Mouse (Mus musculus) naive thymus-derived CD4-positive, alpha-beta T cell, adult 2 months (primary cell): ENCODE data around the gene Ankrd40.

Source experiments
- DNase-seq: peaks from one replicate; pipeline ENCODE4 v3.0.0-alpha.2; 2011; ENCODE audit warnings: low read depth

Gene Ankrd40

DNA sequence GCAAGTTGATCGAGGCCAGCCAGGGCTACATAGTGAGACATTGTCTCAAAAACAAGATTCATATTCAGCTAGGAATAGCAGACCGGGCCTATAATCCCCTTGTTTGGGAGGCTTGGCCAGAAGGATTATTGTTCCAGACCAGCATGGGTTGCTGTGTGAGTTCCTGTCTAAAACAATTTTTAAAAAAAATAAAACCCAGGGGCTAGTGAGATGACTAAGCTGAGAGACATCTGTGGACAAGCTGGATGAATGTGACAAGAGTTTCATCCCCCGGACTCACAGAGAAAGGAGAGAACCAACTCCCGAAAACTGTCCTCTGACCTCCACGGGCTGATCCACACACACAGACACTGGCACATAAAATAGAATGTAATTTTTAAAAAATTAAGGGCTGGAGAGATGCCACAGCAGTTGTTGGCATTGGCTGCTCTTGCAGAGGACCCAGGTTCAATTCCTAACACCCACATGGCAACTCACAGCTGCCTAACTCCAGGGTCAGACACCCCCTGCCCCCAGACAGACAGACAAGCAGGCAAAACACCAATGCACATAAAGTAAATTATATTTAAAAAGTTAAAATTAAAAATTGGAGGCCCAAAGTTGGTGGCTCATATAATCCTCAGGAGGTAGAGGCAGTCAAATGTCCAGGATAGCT lies 4.4 kb upstream of the Ankrd40 start:
- DNase-seq: no peak

DNA sequence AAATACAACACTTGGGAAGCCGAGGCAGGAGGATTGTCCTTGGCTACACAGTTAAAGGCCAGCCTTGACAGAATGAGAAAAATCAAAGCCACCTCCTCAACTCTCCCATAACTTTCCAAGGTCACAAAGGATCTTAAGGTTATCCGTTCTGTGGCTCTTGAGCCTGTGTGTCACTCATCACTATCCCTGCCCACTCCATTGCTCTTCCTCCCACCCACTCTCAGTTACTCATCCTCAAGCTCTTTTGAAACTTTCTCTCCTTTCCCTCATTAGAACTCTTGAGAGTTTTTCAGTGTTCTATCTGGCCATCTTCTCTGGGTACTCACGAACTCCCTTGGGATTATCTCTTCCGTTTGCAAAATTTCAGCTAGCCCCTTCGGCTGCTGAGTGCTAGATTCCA lies 3.2 kb upstream of the Ankrd40 start:
- no peak for DNase-seq

DNA sequence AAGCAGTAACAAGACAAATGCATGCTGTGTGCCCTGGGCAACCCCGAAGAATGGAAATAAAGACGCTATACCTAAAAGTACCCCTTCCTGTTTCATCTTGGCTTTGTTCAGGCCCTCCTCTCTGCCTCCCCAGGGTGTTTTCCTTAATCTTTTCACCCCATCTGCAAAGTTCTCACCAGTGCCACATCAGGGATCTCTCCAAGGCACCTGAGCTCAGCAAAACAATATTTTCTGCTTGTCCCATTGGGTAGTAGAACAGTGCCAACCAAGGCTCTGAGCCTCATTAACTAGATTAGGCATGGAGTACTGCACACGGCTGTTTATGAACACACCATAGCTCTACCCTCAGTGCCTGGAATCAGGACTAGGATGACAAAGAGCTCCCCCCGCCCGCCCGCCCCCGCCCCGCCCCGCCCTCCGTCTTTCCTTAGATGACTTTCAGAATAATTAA lies 815 bp upstream of the Ankrd40 start:
- no peak for DNase-seq

DNA sequence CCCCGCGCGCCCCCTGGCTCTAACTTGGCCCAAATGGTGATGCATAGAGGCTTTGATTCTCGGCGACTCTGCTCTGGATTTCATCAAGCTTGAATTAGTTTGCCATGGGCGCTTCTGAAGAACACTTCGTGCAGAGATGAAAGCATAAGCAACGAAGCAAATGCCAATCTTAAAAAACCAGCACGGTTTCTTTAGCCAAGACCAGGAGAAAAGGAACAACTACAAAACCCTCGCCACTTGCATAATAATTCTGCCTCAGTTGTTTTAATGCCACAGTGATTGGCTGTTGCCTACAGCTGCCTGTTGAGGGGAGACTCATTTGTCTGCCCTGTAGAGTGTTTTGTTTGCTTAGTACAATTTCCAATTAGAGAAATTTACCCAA lies 834 bp downstream of the Ankrd40 start:
- DNase-seq: no peak

DNA sequence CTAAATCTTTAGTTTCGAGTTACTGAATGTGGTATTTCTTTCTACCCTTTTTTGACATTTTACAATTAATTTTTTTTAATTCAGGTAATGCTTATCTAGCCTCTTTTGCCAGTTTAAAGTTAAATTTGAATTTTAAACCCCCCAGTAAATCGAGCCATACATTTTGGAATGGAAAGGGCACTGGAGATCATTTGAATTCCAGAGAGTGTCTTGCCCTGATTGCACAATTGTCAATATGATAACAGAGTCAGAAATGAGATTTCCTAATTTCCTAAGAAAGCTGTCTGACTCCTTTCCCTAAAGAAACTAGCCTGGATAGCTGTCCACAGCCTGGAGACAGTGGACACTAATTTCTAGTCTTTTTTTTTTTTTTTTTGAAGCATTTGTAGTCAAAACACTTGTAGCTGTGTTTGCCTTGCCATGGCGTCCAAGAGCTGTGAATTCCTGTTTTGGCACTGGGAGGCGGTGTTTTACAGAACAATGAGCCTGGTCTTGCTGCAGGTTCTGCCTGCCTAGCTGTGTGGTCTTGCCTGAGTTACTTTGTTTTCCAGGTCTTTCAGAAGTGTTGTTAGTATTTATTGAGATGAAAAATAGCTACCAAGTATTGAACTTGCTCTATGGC lies 1.6 kb downstream of the Ankrd40 start:
- DNase-seq: peak; percentile 45

DNA sequence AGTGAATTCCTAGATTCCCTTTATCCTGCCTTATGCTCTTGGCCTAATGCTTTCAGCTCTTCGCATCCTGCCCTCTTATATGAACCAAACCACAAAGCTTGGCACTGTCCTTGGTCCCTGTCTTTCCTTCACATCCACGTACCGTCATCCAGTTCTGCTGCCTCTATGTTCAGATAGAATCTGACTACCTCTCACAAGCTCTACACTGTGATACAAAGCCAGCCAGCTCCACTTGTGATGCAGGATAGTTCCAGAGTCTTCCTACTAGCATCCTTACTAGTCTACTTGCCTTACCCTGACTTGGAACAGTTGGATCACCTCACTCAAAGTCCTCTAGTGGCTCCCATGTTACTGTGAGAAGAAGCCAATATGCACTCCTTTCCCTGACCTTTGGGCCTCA lies 2.4 kb downstream of the Ankrd40 start:
- DNase-seq: no peak

DNA sequence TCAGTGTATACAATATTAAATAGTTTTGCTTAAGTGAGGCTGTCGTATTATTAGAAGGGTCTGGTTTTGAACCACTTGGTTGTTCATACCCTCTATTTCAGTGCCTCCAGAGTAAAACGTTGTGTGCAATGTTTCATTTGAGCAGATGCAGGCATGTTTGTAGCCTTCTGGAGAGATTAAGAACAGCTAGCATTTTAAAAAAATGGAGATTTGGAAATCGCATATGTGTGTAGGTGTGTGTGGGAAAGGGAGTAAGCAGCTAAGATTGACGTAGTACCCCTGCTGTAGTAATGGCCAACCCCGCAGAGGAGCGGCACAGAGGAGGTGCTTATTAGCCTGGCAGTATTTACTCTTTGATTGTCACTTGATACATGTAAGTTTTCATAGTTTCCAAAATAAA lies 4.9 kb downstream of the Ankrd40 start:
- DNase-seq: no peak

DNA sequence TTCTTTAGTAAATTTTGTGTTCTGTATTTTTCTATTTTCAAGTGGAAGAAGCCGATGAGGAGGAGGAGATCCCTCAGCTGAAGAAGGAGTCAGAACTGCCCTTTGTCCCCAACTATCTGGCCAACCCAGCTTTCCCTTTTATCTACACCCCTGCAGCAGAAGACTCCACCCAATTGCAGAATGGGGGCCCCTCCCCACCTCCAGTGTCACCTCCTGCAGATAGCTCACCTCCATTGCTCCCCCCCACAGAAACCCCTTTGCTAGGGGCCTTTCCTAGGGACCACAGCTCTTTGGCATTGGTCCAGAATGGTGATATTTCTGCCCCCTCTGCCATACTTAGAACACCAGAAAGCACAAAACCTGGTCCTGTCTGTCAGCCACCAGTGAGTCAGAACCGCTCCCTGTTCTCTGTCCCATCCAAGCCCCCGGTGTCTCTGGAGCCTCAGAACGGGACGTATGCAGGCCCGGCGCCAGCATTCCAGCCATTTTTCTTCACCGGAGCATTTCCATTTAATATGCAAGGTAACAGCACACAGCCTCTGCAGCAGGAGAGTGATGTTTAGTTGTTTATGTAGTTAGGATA lies 6.7 kb downstream of the Ankrd40 start:
- DNase-seq: no peak

DNA sequence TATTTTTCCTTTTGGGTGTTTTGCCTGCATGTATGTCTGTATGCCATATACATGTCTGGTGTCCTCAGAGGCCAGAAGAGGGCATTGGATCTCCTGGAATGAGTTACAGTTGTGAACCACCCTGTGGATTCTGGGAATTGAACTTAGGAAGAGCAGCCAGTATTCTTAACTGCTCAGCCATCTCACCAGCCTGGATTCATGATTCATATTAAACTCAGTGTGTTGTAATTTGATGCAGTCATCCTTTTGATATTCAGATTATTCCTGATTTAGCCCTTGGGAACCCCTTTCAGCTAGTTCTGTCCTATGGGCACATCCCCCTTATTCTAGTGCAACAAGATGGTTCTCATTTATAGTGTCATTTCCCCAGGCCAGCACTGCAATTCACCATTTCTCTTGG lies 8.8 kb downstream of the Ankrd40 start:
- DNase-seq: no peak

DNA sequence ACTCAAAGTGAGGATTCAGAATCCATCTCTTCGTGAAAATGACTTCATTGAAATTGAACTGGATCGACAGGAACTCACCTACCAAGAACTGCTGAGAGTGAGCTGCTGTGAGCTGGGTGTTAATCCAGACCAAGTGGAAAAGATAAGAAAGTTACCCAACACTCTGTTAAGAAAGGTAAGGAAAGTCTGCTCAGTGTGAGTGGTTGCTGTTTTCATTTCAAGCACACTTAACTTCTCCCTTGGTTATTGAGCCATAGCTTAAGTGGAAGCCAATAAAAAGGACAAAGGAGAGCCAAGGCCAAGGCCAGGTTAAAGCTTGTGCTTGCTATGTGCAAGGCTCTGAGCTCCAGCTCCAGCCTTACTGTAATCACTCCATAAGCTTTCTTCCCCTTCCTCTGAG lies 10.5 kb downstream of the Ankrd40 start:
- no peak for DNase-seq

DNA sequence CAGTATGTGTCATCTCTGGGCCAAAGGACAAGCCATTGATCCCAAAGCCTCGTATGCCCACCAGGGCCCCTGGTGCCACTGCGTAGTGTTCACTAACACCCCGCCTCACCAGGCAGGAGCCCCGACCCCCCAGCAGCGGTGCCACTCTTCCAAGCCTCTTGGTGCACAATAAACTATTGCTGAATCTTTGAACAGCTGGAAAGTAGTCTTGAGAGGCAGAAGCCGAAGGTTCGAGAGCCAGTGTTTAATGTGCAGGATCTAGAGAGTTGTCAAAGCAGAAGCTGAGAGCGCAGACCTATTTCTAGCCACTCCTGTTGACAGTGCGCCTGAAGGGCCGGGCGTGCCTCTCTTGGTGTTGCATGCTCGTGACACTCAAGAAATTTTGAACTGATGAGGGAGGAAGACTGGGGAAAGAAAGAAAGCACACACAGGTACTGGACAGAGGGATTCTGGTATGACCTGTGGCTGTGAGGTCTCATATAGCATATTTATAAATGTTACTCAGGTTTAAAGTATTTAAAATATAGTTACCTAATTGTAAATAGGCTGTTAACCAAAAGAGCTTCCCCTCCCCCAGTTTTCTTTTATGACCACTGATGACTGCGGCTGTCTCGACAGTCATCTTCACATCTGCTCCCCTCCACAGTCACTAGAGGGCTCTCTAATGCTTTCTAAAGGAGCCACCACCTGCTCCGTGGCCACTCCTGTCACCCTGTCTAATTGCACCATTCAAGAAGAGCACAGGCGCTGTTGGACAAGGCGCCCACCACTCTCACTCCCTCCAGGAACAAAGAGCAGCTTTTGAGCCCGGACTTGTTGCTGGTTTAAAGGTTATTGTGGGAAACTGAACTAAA lies 12.2 kb downstream of the Ankrd40 start:
- DNase-seq: peak; percentile 75

DNA sequence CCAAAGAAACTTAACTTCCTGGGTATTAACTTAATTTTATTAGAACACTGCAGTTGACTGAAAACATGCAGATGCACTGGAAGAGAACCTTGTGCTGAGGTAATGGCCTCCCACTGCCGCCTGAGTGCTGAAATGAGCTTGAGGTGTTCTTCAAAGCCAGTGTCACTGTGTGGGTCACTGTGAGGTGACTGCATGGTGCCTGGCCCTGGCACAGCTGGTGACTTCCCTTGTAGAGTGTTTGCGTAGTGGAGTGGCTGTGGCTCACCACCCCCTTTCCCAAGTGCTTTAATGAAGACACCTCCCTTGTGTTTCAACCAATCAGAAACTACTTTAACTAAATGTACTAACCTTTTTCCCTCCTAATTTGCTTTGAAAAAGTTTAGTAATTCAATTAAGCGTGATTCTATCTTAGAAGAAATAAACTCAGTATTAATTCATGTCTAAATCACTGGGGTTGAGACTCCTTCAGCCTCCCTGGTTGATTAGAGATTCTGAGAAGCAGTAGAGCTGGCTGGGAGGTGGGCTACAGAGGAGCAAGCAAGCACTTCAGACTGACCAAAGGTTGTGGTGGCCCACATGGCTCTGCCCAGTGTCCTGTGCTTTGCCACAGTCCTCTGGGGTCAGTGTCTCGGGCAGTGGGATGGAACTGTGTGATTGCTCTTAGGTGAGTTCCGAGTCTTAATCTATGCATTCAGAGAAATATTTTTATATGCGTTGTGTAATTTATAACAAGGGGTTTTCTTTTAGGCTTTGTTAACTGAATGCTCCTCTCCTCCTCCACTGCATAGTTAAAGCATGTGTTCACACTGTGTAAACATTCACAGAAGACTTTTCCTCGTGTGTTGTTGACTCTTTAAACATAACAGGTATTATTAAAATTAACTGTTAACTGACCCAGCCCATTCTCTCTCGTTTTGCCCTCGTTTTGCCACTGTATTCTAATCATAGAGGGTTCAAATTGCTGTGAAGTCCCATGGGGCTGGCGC lies 13.4 kb downstream of the Ankrd40 start:
- DNase-seq: no peak

DNA sequence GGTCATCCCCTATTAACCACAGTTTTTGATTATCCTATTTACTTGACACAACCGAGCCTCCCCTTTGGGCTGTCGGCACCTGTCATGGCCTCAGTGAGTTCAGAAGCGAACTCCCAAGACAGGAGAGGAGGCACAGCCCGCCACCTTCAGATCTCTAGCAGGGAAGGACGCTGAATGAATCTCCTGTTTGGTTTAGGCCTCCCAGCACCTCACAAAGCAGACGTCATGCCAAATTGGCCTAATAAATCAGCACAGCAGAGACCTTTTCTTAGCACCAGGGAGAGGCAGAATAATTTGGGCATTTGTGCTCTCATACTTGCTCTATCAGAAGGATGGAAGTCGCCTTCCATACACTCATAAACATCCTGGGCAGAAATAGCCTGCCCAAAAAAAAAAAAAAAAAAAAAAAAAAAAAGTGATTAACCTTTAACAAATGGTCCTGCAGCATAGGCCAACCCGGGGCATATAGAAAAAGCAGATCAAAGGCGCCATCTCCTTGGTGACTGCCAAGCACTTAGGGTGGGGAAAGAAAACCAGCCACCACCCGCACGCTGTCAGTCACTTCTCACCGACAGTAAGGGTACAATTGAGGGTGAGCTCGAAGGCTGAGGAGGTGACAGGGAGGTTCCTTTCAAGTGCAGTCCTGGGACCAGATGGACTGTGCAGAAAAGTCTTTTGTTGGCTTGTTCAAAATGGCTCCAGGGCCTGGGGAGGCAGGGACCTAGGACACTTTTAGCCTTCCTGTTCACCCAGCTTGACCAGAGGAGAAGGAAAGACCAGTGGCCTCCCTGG lies 14.5 kb downstream of the Ankrd40 start:
- no peak for DNase-seq

DNA sequence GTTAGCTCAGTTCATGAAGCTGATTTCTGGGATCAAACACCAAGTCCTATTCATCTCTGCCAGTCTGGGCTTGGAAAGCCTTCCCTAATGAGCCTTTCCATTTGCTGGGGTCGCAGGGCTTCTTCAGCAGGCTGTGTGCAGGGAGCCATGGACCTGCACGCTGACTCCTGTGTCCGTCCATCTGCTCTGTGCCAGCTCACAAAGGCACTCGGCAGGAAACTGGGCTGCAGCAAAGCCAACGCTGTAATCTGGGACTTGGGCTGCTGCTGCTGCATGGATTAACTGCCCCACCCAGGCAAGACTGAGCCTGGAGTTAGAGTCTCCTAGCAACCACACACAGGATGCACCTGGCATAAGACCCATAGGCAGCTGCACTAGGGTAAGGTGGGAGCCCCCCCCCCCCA lies 16.2 kb downstream of the Ankrd40 start:
- no peak for DNase-seq

DNA sequence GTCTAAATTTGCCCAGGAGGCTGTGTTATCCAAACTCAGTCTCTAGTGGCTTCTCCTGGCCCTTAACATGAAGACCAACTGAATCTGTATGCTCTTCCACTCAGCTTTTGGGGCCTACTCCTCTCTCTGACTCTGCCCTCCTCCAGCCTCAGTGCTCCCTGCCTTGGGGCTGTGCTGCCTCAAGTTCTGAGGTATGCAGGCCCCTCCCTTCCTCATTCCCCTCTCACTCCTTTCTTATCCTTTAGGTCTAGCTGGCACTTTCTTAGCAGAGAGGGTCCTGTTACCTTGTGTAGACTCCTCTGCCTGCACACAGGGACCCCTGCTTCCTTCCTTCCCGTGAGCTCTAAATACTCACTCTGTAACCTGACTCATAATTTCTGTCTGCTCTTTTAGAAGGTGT lies 16.7 kb downstream of the Ankrd40 start:
- no peak for DNase-seq

DNA sequence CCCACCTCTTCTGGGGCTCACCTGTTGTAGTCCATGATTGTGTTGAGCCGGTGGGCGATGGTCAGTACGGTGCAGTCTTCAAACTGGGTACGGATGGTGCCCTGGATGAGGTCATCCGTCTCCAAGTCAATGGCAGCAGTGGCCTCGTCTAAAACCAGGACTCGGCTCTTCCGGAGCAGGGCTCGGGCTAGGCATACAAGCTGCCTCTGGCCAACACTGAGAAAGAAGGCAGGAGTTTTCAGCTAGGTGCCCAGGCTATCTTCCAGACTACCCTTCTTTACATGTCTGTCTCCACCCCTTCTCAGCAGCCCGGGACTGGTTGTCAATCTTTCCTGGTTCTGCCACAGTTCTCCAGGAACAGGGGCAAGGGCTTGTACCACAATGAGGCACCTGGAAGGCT lies 18.1 kb downstream of the Ankrd40 start:
- DNase-seq: no peak

DNA sequence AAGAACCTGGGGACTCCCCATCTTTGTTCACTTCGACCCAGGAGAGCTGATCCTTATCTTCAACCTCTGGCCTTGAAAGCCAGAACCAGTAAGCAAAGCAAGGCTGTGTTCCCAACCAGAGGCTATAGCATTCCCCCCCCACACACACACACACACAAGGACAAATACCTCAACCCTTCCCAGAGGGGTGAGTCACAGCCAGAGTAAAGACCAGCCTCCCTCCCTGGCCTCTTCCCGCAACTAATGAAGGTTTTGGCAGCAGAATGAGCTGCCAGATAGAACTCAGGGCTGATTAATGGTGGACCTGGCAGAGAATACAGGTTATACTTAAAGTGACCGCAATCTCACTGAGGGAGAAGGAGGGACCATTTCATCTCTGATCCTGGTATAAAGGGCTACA lies 18.8 kb downstream of the Ankrd40 start:
- no peak for DNase-seq

DNA sequence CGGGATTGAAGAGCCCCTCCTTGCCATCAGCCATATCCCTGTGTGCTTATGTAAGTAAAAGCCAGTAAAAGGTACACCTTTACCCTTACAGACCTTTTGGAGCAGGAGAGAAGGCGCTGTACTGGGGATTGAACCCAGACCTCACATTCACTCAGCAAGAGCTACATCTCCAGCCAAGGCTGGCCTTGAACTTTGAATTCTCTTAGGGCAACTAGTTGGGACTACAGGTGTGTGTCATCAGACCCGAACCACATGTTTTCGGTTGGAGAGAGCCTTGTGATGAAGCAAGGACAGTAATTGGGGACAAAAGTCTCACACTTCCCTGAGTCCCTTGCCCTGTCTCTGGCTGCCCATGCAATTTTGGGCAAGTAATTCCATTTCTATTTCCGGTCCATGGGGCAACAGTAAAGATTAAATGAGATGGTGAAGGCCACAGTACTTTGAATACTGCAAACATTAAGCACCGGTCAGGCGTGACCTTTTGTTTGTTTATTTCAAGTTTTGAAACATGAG lies 19.3 kb downstream of the Ankrd40 start:
- DNase-seq: no peak

DNA sequence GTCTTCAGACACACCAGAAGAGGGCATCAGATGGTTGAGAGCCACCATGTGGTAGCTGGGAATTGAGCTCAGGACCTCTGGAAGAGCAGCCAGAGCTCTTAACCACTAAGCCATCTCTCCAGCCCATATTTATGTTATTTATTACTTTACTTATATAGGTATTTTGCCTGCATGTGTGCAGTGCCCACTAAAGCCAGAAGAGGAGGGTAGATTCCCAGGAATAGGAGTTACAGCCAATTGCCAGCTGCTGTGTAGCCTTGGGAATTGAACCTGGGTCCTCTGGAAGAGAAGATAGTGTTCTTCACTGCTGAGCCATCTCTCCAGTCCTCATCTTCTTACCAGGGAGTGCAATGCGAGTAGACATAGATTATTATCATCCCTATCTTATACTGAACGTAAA lies 22.0 kb downstream of the Ankrd40 start:
- no peak for DNase-seq

DNA sequence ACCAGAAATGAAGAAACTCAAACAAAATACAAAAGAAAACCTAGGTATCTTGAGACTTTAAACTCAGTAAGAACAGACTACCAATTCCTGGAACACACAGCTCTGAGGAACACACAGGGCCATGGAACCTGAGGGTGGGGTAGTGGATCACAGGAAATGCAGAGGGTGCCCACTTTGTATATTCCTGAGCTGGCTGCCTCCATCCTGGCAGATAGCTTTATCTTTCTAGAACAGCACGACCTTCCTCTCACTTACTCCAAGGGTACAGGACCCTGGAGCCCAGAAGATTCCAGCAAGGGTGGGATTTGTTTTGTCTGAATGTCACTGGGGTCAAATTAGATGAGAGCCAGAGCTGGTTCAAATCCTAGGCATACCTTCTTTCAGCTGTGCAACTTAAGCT lies 22.5 kb downstream of the Ankrd40 start:
- DNase-seq: no peak

DNA sequence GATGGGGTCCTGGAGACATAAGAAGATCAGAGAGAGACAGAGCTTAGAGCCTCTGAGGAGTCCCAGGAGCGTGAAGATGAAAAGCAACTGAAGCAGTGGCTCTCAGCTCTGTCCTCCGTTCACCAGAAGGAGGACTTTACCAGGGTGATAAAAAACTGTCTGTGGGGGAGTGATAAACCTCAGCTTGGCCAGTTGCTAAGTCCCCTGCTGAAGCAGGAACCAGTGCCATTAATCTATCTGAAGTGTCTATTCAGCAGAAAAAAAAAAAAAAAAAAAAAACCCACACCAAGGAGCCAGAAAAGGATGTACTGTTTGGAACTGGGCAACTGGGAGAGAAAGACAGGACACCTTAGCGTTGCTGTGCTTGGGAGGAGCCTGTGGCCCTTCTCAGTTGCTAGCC lies 23.3 kb downstream of the Ankrd40 start:
- DNase-seq: no peak
